Mouse (Mus musculus): ENCODE data around the gene Angptl4. TPM values are rescaled to one million over a fixed set of nuclear protein-coding genes. Genes with fewer than 3 reads are reported as not detected.

Angptl4 gene
- polyA plus RNA-seq, 1 experiment: not detected

DNA sequence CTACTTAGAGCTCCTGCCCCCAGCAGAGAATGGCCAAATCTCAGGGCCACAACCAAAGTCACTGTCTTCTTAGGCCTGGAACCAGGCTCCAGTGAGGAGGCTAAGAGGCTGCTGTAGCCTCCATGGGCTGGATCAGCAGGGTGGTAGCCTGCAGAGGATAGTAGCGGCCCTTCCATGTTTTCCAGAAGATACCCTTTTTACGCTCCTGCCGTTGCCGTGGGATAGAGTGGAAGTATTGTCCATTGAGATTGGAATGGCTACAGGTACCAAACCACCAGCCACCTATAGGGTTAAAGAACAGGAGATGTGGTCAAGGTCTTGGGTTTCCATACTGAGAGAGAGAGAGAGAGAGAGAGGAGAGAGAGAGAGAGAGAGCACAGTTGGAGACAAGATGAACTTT lies 6.3 kb downstream of the Angptl4 start:
- no peak for TF ChIP-seq GATA1 (IDR thresholded peaks at IDR 0.05; ENCODE audit: low read length)

- no peak for TF ChIP-seq GATA1 (IDR thresholded peaks at IDR 0.05; ENCODE audit: low read length)
These were observed 7.0 kb downstream of the Angptl4 start for GRCm38 (mm10) chr17:33774573-33775155.

- no peak for TF ChIP-seq GATA1 (IDR thresholded peaks at IDR 0.05; ENCODE audit: low read length)
These were observed 7.6 kb downstream of the Angptl4 start for GRCm38 (mm10) chr17:33773871-33774572.

- no peak for TF ChIP-seq GATA1 (IDR thresholded peaks at IDR 0.05; ENCODE audit: low read length)
These were observed 8.2 kb downstream of the Angptl4 start for GRCm38 (mm10) chr17:33773426-33773825.

GRCm38 (mm10) chr17:33771617-33772016 lies 10.0 kb downstream of the Angptl4 start:
- TF ChIP-seq GATA1 (IDR thresholded peaks at IDR 0.05; ENCODE audit: low read length): no peak

DNA sequence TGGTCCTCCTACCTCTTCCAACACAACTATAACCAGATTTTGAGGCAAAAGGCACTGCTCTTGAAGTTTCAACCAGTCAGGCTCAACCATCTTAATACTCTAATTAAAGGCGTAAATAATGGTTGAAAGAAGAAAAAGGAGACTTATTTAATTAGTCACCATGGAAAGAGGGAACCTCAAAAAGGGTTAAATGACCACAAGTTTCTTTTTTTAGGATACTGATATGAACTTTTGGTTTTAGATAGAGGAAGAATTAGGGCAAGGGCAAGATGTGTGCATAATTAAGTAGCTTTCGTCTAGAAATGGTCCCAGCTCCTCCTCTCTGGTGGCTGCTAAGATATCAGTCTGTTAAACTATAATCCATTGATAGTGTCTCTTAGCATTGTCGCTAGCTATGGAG lies 15.2 kb downstream of the Angptl4 start:
- TF ChIP-seq GATA1 (IDR thresholded peaks at IDR 0.05; ENCODE audit: low read length): no peak

DNA sequence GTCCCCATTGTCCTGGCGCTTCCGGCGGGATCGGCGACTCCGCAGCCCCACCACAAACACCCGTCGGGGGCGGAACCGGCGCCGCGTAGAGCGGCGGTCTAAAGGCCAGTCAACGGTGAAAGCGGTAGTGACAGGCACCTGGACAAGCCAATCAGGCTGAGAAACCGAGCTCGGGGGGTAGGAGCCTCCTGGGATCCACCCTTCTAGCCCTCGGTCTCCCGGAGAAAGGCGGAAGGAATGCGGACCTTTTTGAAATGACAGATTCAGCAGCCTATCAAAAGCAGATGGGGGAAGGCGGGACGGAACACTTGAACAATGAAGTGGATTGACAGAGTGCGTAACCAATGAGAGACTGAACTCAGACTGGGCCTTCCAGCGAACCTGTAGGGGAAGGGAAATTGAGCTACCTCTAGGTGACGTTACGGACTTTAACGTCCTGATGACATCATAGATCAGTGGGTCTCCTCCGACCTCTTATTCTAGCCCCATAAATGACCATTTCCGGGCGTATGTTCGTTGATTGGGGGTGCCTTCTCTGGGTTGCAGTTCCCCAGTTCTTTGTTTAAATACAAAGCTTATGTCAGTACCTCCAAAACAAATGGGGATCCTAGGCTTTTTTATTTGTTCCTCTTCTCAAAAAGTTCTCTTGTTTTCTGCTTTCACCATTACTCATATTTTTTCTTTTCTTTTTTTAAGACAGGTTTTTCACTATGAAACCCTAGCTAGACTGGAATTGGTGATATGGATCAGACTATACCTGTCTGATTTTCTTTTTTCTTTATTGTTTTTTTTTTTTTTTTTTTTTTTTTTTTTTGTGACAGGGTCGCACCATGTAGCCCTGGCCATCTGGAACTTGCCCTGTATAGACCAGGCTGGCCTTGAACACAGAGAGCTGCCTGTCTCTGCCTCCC lies 21.1 kb downstream of the Angptl4 start, which contains the start of gene Rab11b:
Gene Rab11b, minus strand, starts transcription at position 276 of the 911 bp plus-strand sequence.
- no peak for TF ChIP-seq GATA1 (IDR thresholded peaks at IDR 0.05; ENCODE audit: low read length)

GRCm38 (mm10) chr17:33759767-33760254 lies 21.8 kb downstream of the Angptl4 start:
- no peak for TF ChIP-seq GATA1 (IDR thresholded peaks at IDR 0.05; ENCODE audit: low read length)

- no peak for TF ChIP-seq GATA1 (IDR thresholded peaks at IDR 0.05; ENCODE audit: low read length)
These were observed 24.4 kb downstream of the Angptl4 start for GRCm38 (mm10) chr17:33757231-33757630.

DNA sequence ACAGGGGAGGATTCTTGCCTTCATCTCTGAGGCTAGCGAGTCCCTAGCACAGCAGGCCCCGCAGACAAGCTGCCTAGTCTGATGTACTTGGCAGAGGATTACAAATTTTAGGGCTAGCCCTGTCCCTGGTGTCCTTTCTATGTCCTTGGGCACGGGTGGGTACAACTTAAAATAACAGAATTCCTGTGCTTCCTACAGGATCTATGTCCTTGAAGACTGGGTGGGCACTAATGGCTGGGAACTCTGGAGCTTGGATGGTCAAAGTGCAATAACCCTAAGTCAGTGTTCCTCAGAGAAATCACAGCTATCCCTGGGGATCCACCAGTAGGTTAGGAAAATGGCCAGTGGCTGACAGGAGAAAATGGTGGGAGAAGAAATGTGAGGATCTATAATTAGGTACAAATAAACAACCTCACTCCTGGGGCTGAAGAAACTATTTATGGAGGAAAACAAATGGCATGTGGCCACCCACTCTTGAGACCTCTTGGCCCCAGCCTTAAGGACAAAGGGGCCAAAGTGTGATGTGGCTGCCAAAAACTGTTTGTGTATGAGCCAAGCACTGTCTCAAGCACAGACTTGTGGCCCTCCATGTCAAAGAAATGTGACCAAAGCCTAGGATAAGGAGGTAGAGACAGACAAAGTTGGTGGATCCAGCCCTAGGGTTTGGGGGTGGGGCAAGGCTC lies 25.4 kb downstream of the Angptl4 start:
- TF ChIP-seq GATA1 (IDR thresholded peaks at IDR 0.05; ENCODE audit: low read length): no peak

DNA sequence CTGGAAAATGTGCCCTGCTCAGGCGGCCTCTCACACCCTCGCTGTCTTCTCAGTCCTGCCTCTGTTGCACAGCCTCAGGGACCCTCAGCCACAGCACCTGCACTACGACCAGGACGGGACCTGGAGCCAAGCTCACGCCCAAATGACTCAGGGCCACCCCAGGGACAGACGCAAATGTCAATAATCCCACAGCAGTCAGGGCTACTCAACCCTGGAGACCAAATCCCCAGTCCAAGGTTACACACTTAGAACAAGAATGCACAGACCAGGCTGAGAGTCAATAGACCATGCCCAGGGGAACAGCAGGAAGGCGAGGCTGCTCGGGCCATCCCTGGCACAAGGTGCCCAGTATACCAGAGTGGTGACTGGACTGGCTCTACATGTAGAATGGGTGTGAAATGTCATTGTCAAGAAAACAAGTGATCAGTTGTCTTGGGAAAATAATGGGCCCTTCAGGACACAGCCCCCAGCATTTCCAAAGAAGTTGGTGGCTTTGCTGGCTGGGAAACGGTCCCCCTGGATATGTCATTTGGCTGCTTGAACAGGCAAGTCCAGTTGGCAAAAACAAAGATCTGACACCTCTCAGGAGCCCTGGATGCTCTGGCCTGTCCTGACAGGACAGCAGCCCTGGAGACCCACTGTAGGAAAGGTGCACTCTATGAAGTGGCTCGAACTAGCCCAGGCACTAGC lies 26.1 kb downstream of the Angptl4 start:
- TF ChIP-seq GATA1 (IDR thresholded peaks at IDR 0.05; ENCODE audit: low read length): no peak

DNA sequence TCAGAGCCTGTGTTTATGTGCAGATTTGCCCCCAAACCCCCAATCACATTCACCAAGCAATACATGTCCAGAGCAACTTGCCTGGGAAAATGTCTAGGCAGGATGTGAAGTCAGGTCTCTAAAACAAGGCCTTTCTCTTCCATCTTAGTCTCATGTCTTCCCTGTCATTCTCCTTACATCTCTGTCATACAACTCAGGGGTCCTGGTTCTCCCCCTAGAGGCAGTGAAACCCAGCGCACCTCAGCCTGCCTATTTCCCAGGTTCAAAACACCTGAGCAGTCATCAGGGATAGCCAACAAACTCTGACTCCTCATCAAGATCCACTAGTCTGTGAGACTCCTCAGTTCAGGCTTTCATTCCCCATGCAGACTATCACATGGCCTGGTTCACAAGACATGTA lies 27.0 kb downstream of the Angptl4 start:
- TF ChIP-seq GATA1 (IDR thresholded peaks at IDR 0.05; ENCODE audit: low read length): no peak

DNA sequence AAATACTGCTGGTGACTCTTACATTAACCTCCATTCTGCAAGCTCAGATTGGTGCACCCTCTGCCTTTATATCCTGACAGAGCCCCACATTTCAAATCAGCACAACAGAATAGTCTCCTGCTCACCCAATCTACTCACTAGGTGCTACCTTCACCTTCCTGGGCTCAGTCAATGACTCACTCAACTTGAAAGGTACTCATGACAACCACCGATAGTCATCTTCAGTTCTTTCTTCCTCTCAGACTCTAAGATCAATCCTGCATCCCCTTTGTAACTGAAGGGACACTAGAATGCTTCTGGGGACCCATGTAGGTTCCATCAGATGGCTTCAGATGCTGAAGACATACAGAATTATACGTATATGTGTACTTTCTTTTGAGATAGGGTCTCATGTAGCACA lies 29.3 kb downstream of the Angptl4 start:
- no peak for TF ChIP-seq GATA1 (IDR thresholded peaks at IDR 0.05; ENCODE audit: low read length)

DNA sequence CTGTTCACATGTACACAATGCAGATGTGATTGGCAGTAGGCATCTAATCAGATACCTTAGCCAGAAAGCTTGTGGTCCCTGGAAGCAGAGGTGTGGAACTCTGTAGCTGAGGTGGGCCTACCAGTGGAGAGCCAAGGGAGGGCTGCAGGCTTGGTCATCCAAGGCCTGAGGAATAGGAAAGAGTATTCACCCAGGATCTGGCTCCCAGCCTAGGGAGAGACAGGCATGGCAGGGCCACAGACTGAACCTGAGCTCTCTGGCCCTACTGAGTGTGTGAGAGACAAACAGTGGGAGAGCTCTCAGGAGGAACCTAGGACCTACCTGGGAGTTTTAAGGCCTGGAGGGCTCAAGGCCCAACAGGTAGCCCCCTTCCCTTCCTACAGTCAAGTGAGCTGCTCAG lies 30.4 kb downstream of the Angptl4 start:
- no peak for TF ChIP-seq GATA1 (IDR thresholded peaks at IDR 0.05; ENCODE audit: low read length)

DNA sequence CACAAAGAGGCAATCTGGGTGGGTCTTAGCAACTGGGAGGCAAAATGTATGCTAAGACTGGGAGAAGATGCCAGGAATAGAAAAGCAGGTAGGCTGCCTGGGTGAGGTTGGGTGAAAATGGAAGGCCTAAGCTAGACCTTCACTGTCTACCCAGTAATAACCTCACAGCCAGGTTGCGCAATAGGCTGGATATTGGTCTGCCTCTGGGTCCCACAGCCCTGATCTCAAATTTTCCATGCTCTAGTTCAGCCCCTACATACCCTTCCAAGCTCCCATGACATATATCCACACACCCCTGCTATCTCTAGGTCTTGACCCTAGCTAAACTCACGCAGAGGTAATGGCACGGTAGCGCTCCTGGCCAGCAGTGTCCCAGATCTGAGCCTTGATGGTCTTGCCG lies 32.2 kb downstream of the Angptl4 start:
- no peak for TF ChIP-seq GATA1 (IDR thresholded peaks at IDR 0.05; ENCODE audit: low read length)
